Comparison of ENCODE assay signal across 9 mouse cellular contexts in genomic region chr9:45840331-45840730, GRCm38 (mm10). TPM values are rescaled to one million over a fixed set of nuclear protein-coding genes. Genes with fewer than 3 reads are reported as not detected.
A peak's percentile ranks its signal among the peaks of the same experiment; 100 is the strongest.
DNase-seq lines count a peak whose midpoint lies in the region; ATAC-seq and TF ChIP-seq lines count a peak whose summit lies in the region.
"Had no signal": no experiment of that assay in that cellular context is flagged by ENCODE, and none has a peak within 500 bp of the region (broad histone marks: within the 10 kb centered on the region; RNA-seq: fewer than 3 reads in every experiment).

No protein-coding gene starts in this region.

- no peak for TF ChIP-seq CTCF in lung, postnatal 0 days (IDR thresholded peaks at IDR 0.05)

- H3K4me2 ChIP-seq in lung, postnatal 0 days (replicated peaks; ENCODE audit: low read depth, low read length) = peak overlapping the region; percentile 93
- peak overlapping the region; percentile 88 for H3K4me2 ChIP-seq in heart, embryonic 11.5 days
- H3K4me2 ChIP-seq in liver, embryonic 11.5 days = peak overlapping the region; percentile 88
- peak overlapping the region; percentile 95 for H3K4me2 ChIP-seq in stomach, embryonic 15.5 days

- ATAC-seq in lung, postnatal 0 days = no peak
- ATAC-seq in heart, embryonic 11.5 days (replicated peaks; ENCODE audit: insufficient number of reproducible peaks, low FRiP score, low TSS enrichment) = no peak
- ATAC-seq in liver, embryonic 11.5 days (replicated peaks; ENCODE audit: low FRiP score) = no peak
- no peak for ATAC-seq in stomach, embryonic 15.5 days (ENCODE audit: insufficient read depth, low FRiP score, low read depth)

- DNase-seq in lung, postnatal 0 days (ENCODE audit: low spot score) = peak; percentile 10
- no peak for DNase-seq in lung, postnatal 4 days
- no peak for DNase-seq in liver, embryonic 11.5 days (ENCODE audit: low spot score)
- DNase-seq in cerebellum, postnatal 36 days = no peak
- no peak for DNase-seq in urinary bladder, adult 2 months (ENCODE audit: low spot score)
- no peak for DNase-seq in adrenal gland, postnatal 36 days
- DNase-seq: thymus, postnatal 25 days had no signal

- H3K27ac ChIP-seq in lung, postnatal 0 days (ENCODE audit: low read length) = no peak overlapping the region
- H3K27ac ChIP-seq in heart, embryonic 11.5 days (ENCODE audit: low read depth, low read length) = no peak overlapping the region
- no peak overlapping the region for H3K27ac ChIP-seq in liver, embryonic 11.5 days (ENCODE audit: low read depth, low read length)
- no peak overlapping the region for H3K27ac ChIP-seq in stomach, embryonic 15.5 days

- peak overlapping the region; percentile 60; the same call in 1 of the 2 replicates for H3K4me3 ChIP-seq in lung, postnatal 0 days (ENCODE audit: low read depth, low read length)
- peak overlapping the region; percentile 89 for H3K4me3 ChIP-seq in heart, embryonic 11.5 days (ENCODE audit: low read depth, low read length)
- peak overlapping the region; percentile 71 for H3K4me3 ChIP-seq in liver, embryonic 11.5 days (ENCODE audit: low read depth, low read length)
- peak overlapping the region; percentile 84 for H3K4me3 ChIP-seq in stomach, embryonic 15.5 days (replicated peaks)

- no peak overlapping the region; the same call in 1 of the 2 replicates for H3K9ac ChIP-seq in lung, postnatal 0 days (replicated peaks; ENCODE audit: low read depth)
- H3K9ac ChIP-seq in heart, embryonic 11.5 days (ENCODE audit: low read depth, low read length) = peak overlapping the region; percentile 84
- H3K9ac ChIP-seq in liver, embryonic 11.5 days (ENCODE audit: low read depth, low read length) = no peak overlapping the region
- no peak overlapping the region; the same call in 1 of the 2 replicates for H3K9ac ChIP-seq in stomach, embryonic 15.5 days

- 33% methylated on average over 5 of the region's 5 CpGs for WGBS in lung, postnatal 0 days
- WGBS in heart, embryonic 11.5 days (ENCODE audit: insufficient replicate concordance) = 52% methylated on average over 5 of the region's 5 CpGs
- 64% methylated on average over 5 of the region's 5 CpGs for WGBS in liver, embryonic 11.5 days
- 51% methylated on average over 5 of the region's 5 CpGs for WGBS in stomach, embryonic 15.5 days

- peaks cover 13% of the 10 kb centered on the region; the same call in 1 of the 2 replicates for H3K4me1 ChIP-seq in lung, postnatal 0 days (ENCODE audit: insufficient read depth, low read depth, low read length)
- H3K4me1 ChIP-seq in heart, embryonic 11.5 days (ENCODE audit: control insufficient read depth, insufficient read depth, low read length) = peaks cover 19% of the 10 kb centered on the region
- H3K4me1 ChIP-seq in liver, embryonic 11.5 days (replicated peaks; ENCODE audit: control insufficient read depth, insufficient read depth, low read length) = peaks cover 17% of the 10 kb centered on the region
- peaks cover 29% of the 10 kb centered on the region for H3K4me1 ChIP-seq in stomach, embryonic 15.5 days

- TF ChIP-seq EP300 in lung, postnatal 0 days (IDR thresholded peaks at IDR 0.05) = no peak

- no peaks in the 10 kb centered on the region for H3K9me3 ChIP-seq in lung, postnatal 0 days (ENCODE audit: low read length)
- H3K9me3 ChIP-seq in heart, embryonic 11.5 days (replicated peaks; ENCODE audit: control insufficient read depth, low read length) = no peaks in the 10 kb centered on the region
- H3K9me3 ChIP-seq in liver, embryonic 11.5 days (ENCODE audit: control insufficient read depth, low read length) = no peaks in the 10 kb centered on the region
- H3K9me3 ChIP-seq in stomach, embryonic 15.5 days = no peaks in the 10 kb centered on the region

- H3K36me3 ChIP-seq in lung, postnatal 0 days (ENCODE audit: insufficient read depth, low read length) = no peaks in the 10 kb centered on the region
- no peaks in the 10 kb centered on the region for H3K36me3 ChIP-seq in heart, embryonic 11.5 days (ENCODE audit: control insufficient read depth, insufficient read depth, low read length)
- H3K36me3 ChIP-seq in liver, embryonic 11.5 days (ENCODE audit: control insufficient read depth, insufficient read depth, low read length) = no peaks in the 10 kb centered on the region
- H3K36me3 ChIP-seq in stomach, embryonic 15.5 days = no peaks in the 10 kb centered on the region

- no peaks in the 10 kb centered on the region for H3K27me3 ChIP-seq in lung, postnatal 0 days (replicated peaks; ENCODE audit: insufficient read depth, low read length)
- H3K27me3 ChIP-seq in heart, embryonic 11.5 days (ENCODE audit: control insufficient read depth, insufficient read depth, low read length) = no peaks in the 10 kb centered on the region
- 0 out of 2 replicates have a peak, but pooled peaks cover 6% of the 10 kb centered on the region for H3K27me3 ChIP-seq in liver, embryonic 11.5 days (replicated peaks; ENCODE audit: control insufficient read depth, insufficient read depth, low read length)
- no peaks in the 10 kb centered on the region for H3K27me3 ChIP-seq in stomach, embryonic 15.5 days (replicated peaks)

RNA-seq across cellular contexts. Expression of gene Bace1, which starts 2.0 kb away (rescaled TPM):
- 16.6 and 18.3 TPM in 2 replicates for polyA plus RNA-seq in lung, postnatal 0 days (2015; fragmentation: Nextera tagmentation; extraction: Ambion mirVana)
- 17.5 and 19.5 TPM in 2 replicates for polyA plus RNA-seq in heart, embryonic 11.5 days (2014; fragmentation: Nextera tagmentation; extraction: Ambion mirVana)
- polyA plus RNA-seq in liver, embryonic 11.5 days (2014; fragmentation: Nextera tagmentation; extraction: Ambion mirVana) = 12.9 and 14.6 TPM in 2 replicates
- 28.3 and 28.5 TPM in 2 replicates for polyA plus RNA-seq in stomach, embryonic 15.5 days (2015; fragmentation: Nextera tagmentation; extraction: Ambion mirVana)
- 25.3 and 31.7 TPM in 2 replicates for polyA plus RNA-seq in urinary bladder, adult 2 months (2012; rRNA removed)
- 10 to 100 TPM; 24.3 to 32.0 TPM for total RNA-seq in adrenal gland, postnatal 36 days (2021)

RNA-seq across cellular contexts. Expression of gene Cep164, which starts 11.8 kb away (rescaled TPM):
- polyA plus RNA-seq in lung, postnatal 0 days (2015; fragmentation: Nextera tagmentation; extraction: Ambion mirVana) = 16.5 and 19.4 TPM in 2 replicates
- 15.2 and 19.8 TPM in 2 replicates for polyA plus RNA-seq in heart, embryonic 11.5 days (2014; fragmentation: Nextera tagmentation; extraction: Ambion mirVana)
- 10.3 and 12.9 TPM in 2 replicates for polyA plus RNA-seq in liver, embryonic 11.5 days (2014; fragmentation: Nextera tagmentation; extraction: Ambion mirVana)
- polyA plus RNA-seq in stomach, embryonic 15.5 days (2015; fragmentation: Nextera tagmentation; extraction: Ambion mirVana) = 24.7 and 25.6 TPM in 2 replicates
- 28.5 and 31.6 TPM in 2 replicates for polyA plus RNA-seq in urinary bladder, adult 2 months (2012; rRNA removed)
- 10 to 100 TPM; 11.6 to 12.2 TPM for total RNA-seq in adrenal gland, postnatal 36 days (2021)
